Mouse (Mus musculus) frontal cortex, postnatal 25 days (tissue): ENCODE results near the gene Fgf12.

Experiments
- DNase-seq, 2 experiments: peaks; one replicate each; pipeline ENCODE4 v3.0.0; 2022; ENCODE audit warnings: low spot score in 2 of 2

Fgf12 gene

GRCm38 (mm10) chr16:28479022-28479421 lies 273.8 kb downstream of the Fgf12 start:
- DNase-seq = no peak

- DNase-seq = no peak
These were observed 276.2 kb downstream of the Fgf12 start for GRCm38 (mm10) chr16:28476651-28477050.

GRCm38 (mm10) chr16:28475553-28475952 lies 277.3 kb downstream of the Fgf12 start:
- no peak for DNase-seq

GRCm38 (mm10) chr16:28454821-28455220 lies 298.0 kb downstream of the Fgf12 start:
- DNase-seq = no peak

- no peak for DNase-seq
These were observed 305.8 kb downstream of the Fgf12 start for GRCm38 (mm10) chr16:28447114-28447455.

GRCm38 (mm10) chr16:28446334-28447113 lies 306.3 kb downstream of the Fgf12 start:
- DNase-seq = peak; percentile 34 to 43

- DNase-seq = peak in 1 of 2 experiments; percentile 13
These were observed 307.0 kb downstream of the Fgf12 start for GRCm38 (mm10) chr16:28445800-28446333.

- DNase-seq = peak in 1 of 2 experiments; percentile 18
These were observed 307.7 kb downstream of the Fgf12 start for GRCm38 (mm10) chr16:28444993-28445799.

- no peak for DNase-seq
These were observed 331.3 kb downstream of the Fgf12 start for GRCm38 (mm10) chr16:28421617-28422016.

- no peak for DNase-seq
These were observed 333.1 kb downstream of the Fgf12 start for GRCm38 (mm10) chr16:28419693-28420299.

GRCm38 (mm10) chr16:28411210-28411817 lies 341.6 kb downstream of the Fgf12 start:
- no peak for DNase-seq

- DNase-seq = no peak
These were observed 344.6 kb downstream of the Fgf12 start for GRCm38 (mm10) chr16:28408294-28408693.

- DNase-seq = no peak
These were observed 345.0 kb downstream of the Fgf12 start for GRCm38 (mm10) chr16:28407892-28408291.

GRCm38 (mm10) chr16:28404156-28404555 lies 348.7 kb downstream of the Fgf12 start:
- DNase-seq = no peak

GRCm38 (mm10) chr16:28402701-28403100 lies 350.2 kb downstream of the Fgf12 start:
- DNase-seq = no peak

GRCm38 (mm10) chr16:28391283-28391682 lies 361.6 kb downstream of the Fgf12 start:
- DNase-seq = no peak

- DNase-seq = no peak
These were observed 363.8 kb downstream of the Fgf12 start for GRCm38 (mm10) chr16:28389114-28389513.

- DNase-seq = no peak
These were observed 378.1 kb downstream of the Fgf12 start for GRCm38 (mm10) chr16:28374790-28375189.

GRCm38 (mm10) chr16:28373311-28373710 lies 379.6 kb downstream of the Fgf12 start:
- no peak for DNase-seq

GRCm38 (mm10) chr16:28350624-28351023 lies 402.2 kb downstream of the Fgf12 start:
- DNase-seq = no peak

GRCm38 (mm10) chr16:28345323-28345722 lies 407.5 kb downstream of the Fgf12 start:
- no peak for DNase-seq

- no peak for DNase-seq
These were observed 414.9 kb downstream of the Fgf12 start for GRCm38 (mm10) chr16:28337930-28338329.
